Mouse (Mus musculus): Measurements from ENCODE around the gene Dcst1.

GRCm38 (mm10) chr3:89384331-89385076 lies 19.5 kb upstream of the Dcst1 start:
- TF ChIP-seq CTCF (IDR thresholded peaks at IDR 0.05; ENCODE audit: control insufficient read depth, insufficient read depth, insufficient read length): no peak
- no peak for TF ChIP-seq MAX (IDR thresholded peaks at IDR 0.05)
- no peak for TF ChIP-seq MYOG (IDR thresholded peaks at IDR 0.05; ENCODE audit: control insufficient read depth, extremely low read depth, insufficient read length)
- no peak for TF ChIP-seq CEBPB (IDR thresholded peaks at IDR 0.05; ENCODE audit: low read depth)
